Mouse (Mus musculus): ENCODE measurements around the gene Lrrc51.

- TF ChIP-seq EP300 (IDR thresholded peaks at IDR 0.05; ENCODE audit: insufficient read depth, low read depth, low read length), result no peak
- no peak for TF ChIP-seq CTCF (IDR thresholded peaks at IDR 0.05; ENCODE audit: low read depth, low read length)
Measured at GRCm38 (mm10) chr7:101900331-101901097, 33.2 kb downstream of the Lrrc51 start.

Data from ES-Bruce4 (cell line).